ENCODE assay signal across 8 mouse cellular contexts in genomic region chr12:117844075-117844408, GRCm38 (mm10). TPM values are rescaled to one million over a fixed set of nuclear protein-coding genes. Genes with fewer than 3 reads are reported as not detected.
A peak's percentile ranks its signal among the peaks of the same experiment; 100 is the strongest.
DNase-seq lines count a peak whose midpoint lies in the region; ATAC-seq and TF ChIP-seq lines count a peak whose summit lies in the region.

No protein-coding gene starts in this region.

- H3K4me1 ChIP-seq in kidney, embryonic 14.5 days (ENCODE audit: control insufficient read depth, insufficient read depth, low read length): 0 out of 2 replicates have a peak, but pooled peaks cover 4% of the 10 kb centered on the region
- peaks cover 2% of the 10 kb centered on the region; the same call in 1 of the 2 replicates for H3K4me1 ChIP-seq in bone marrow, adult 2 months (ENCODE audit: control insufficient read depth, insufficient read depth, low read length)
- peaks cover 3% of the 10 kb centered on the region; the same call in 1 of the 2 replicates for H3K4me1 ChIP-seq in hindbrain, embryonic 12.5 days
- peaks cover 14% of the 10 kb centered on the region for H3K4me1 ChIP-seq in midbrain, embryonic 12.5 days

- TF ChIP-seq POLR2A in bone marrow, adult 2 months (IDR thresholded peaks at IDR 0.05; ENCODE audit: borderline replicate concordance, control insufficient read depth, low read depth, low read length): no peak

- intact Hi-C loops in left cerebral cortex, postnatal 25 days (cut with DNase I): no loop called here

- no peaks in the 10 kb centered on the region for H3K9me3 ChIP-seq in kidney, embryonic 14.5 days (ENCODE audit: control insufficient read depth, low read length)
- no peaks in the 10 kb centered on the region for H3K9me3 ChIP-seq in hindbrain, embryonic 12.5 days (replicated peaks)
- H3K9me3 ChIP-seq in midbrain, embryonic 12.5 days: no peaks in the 10 kb centered on the region

- DNase-seq in kidney, adult 18-20 months: no peak
- DNase-seq in left cerebral cortex, postnatal 25 days (ENCODE audit: low spot score in 2 of 2): no peak
- no peak for DNase-seq in cerebellum, adult 9-11 months
- no peak for DNase-seq in spleen, adult 18-20 months

- no peak for ATAC-seq in kidney, embryonic 14.5 days (ENCODE audit: low FRiP score, low TSS enrichment)
- ATAC-seq in hindbrain, embryonic 12.5 days (ENCODE audit: low FRiP score): no peak
- ATAC-seq in midbrain, embryonic 12.5 days (ENCODE audit: low FRiP score, low read depth): no peak

- H3K9ac ChIP-seq in kidney, embryonic 14.5 days (ENCODE audit: low read depth, low read length): peak overlapping the region; percentile 90
- H3K9ac ChIP-seq in hindbrain, embryonic 12.5 days: peak overlapping the region; percentile 71
- H3K9ac ChIP-seq in midbrain, embryonic 12.5 days (replicated peaks): peak overlapping the region; percentile 70

- peak overlapping the region; percentile 84 for H3K4me2 ChIP-seq in kidney, embryonic 14.5 days (replicated peaks; ENCODE audit: low read depth, low read length)
- peak overlapping the region; percentile 91 for H3K4me2 ChIP-seq in hindbrain, embryonic 12.5 days (replicated peaks)
- peak overlapping the region; percentile 96 for H3K4me2 ChIP-seq in midbrain, embryonic 12.5 days (replicated peaks)

- H3K4me3 ChIP-seq in kidney, embryonic 14.5 days (ENCODE audit: low read length): peak overlapping the region; percentile 82
- H3K4me3 ChIP-seq in bone marrow, adult 2 months (replicated peaks; ENCODE audit: control insufficient read depth, low read depth, low read length): peak overlapping the region; percentile 63
- H3K4me3 ChIP-seq in hindbrain, embryonic 12.5 days: peak overlapping the region; percentile 60
- peak overlapping the region; percentile 68 for H3K4me3 ChIP-seq in midbrain, embryonic 12.5 days

- under 1% methylated on average over 15 of the region's 15 CpGs for WGBS in kidney, embryonic 14.5 days
- WGBS in bone marrow, adult 2 months: under 1% methylated on average over 15 of the region's 15 CpGs
- 0% methylated on average over 15 of the region's 15 CpGs for WGBS in hindbrain, embryonic 12.5 days
- under 1% methylated on average over 15 of the region's 15 CpGs for WGBS in midbrain, embryonic 12.5 days

- TF ChIP-seq CTCF in bone marrow, adult 2 months (IDR thresholded peaks at IDR 0.05; ENCODE audit: control insufficient read depth, insufficient read depth, low read length): no peak

- H3K27me3 ChIP-seq in kidney, embryonic 14.5 days (ENCODE audit: control insufficient read depth, insufficient read depth, low read length): no peaks in the 10 kb centered on the region
- H3K27me3 ChIP-seq in hindbrain, embryonic 12.5 days: peaks cover 8% of the 10 kb centered on the region; the same call in 1 of the 2 replicates
- peaks cover 26% of the 10 kb centered on the region for H3K27me3 ChIP-seq in midbrain, embryonic 12.5 days

- peak overlapping the region; percentile 74 for H3K27ac ChIP-seq in kidney, embryonic 14.5 days (ENCODE audit: low read depth, low read length)
- H3K27ac ChIP-seq in bone marrow, adult 2 months (ENCODE audit: control insufficient read depth, insufficient read depth, low read depth, low read length, poor library complexity): peak overlapping the region; percentile 96; the same call in 1 of the 2 replicates
- peak overlapping the region; percentile 35; the same call in 1 of the 2 replicates for H3K27ac ChIP-seq in hindbrain, embryonic 12.5 days
- H3K27ac ChIP-seq in midbrain, embryonic 12.5 days (replicated peaks): no peak overlapping the region

- H3K36me3 ChIP-seq in kidney, embryonic 14.5 days (ENCODE audit: control insufficient read depth, insufficient read depth, low read length): no peaks in the 10 kb centered on the region
- no peaks in the 10 kb centered on the region for H3K36me3 ChIP-seq in hindbrain, embryonic 12.5 days
- no peaks in the 10 kb centered on the region for H3K36me3 ChIP-seq in midbrain, embryonic 12.5 days

RNA-seq across cellular contexts. Expression of gene Cdca7l, which starts 40.0 kb away (rescaled TPM):
- 35.7 and 69.9 TPM in 2 replicates for polyA plus RNA-seq in kidney, embryonic 14.5 days (2014; fragmentation: Nextera tagmentation; extraction: Ambion mirVana)
- 9.5 and 9.8 TPM in 2 replicates for polyA plus RNA-seq in bone marrow, adult 2 months (2011; ENCODE audit: insufficient read depth, insufficient read length, low replicate concordance, missing spikeins)
- polyA plus RNA-seq in hindbrain, embryonic 12.5 days (2016; fragmentation: Nextera tagmentation; extraction: Ambion mirVana): 16.2 and 20.2 TPM in 2 replicates
- polyA plus RNA-seq in midbrain, embryonic 12.5 days (2016; fragmentation: Nextera tagmentation; extraction: Ambion mirVana): 26.0 and 28.6 TPM in 2 replicates
- total RNA-seq in left cerebral cortex, postnatal 25 days (2021): under 1 TPM; 0.53 to 0.94 TPM
